Mouse (Mus musculus): ENCODE measurements around the gene Tmem56. TPM values are rescaled to one million over a fixed set of nuclear protein-coding genes. Genes with fewer than 3 reads are reported as not detected.

The Tmem56 gene
- polyA plus RNA-seq, 1 experiment from 2014 or later: 3.3 TPM

GRCm38 (mm10) chr3:121157546-121158330 lies 125.2 kb downstream of the Tmem56 start:
- no peak for ATAC-seq (replicated peaks)
- no peak overlapping the region for H3K9ac ChIP-seq (replicated peaks)
- H3K36me3 ChIP-seq: no peaks in the 10 kb centered on the region
- H3K27ac ChIP-seq (replicated peaks): peak overlapping the region; percentile 64
- peak overlapping the region; percentile 19 for H3K4me3 ChIP-seq
- peak overlapping the region; percentile 39 for H3K4me2 ChIP-seq (replicated peaks)
- H3K27me3 ChIP-seq: no peaks in the 10 kb centered on the region
- peaks cover 45% of the 10 kb centered on the region for H3K4me1 ChIP-seq
- no peaks in the 10 kb centered on the region for H3K9me3 ChIP-seq
- WGBS: 54% methylated on average over 10 of the region's 10 CpGs

GRCm38 (mm10) chr3:121156451-121157186 lies 126.3 kb downstream of the Tmem56 start:
- Histone ChIP-seq H3K9ac (replicated peaks) (0 out of 2 replicates have a peak overlapping the region, but pooled peaks have one; percentile 10), H3K27me3 (no peaks in the 10 kb centered on the region), H3K4me2 (replicated peaks) (peak overlapping the region; percentile 39), H3K4me3 (peak overlapping the region; percentile 25), H3K27ac (replicated peaks) (peak overlapping the region; percentile 83), H3K9me3 (no peaks in the 10 kb centered on the region), H3K36me3 (no peaks in the 10 kb centered on the region), H3K4me1 (peaks cover 45% of the 10 kb centered on the region)
- WGBS: 20% methylated on average over 11 of the region's 11 CpGs
- peak; percentile 63 for ATAC-seq (replicated peaks)

GRCm38 (mm10) chr3:121156043-121156442 lies 126.9 kb downstream of the Tmem56 start:
- peak overlapping the region; percentile 83 for H3K27ac ChIP-seq (replicated peaks)
- H3K27me3 ChIP-seq: no peaks in the 10 kb centered on the region
- peaks cover 45% of the 10 kb centered on the region for H3K4me1 ChIP-seq
- H3K9ac ChIP-seq (replicated peaks): 0 out of 2 replicates have a peak overlapping the region, but pooled peaks have one; percentile 10
- no peaks in the 10 kb centered on the region for H3K9me3 ChIP-seq
- H3K4me2 ChIP-seq (replicated peaks): peak overlapping the region; percentile 39
- no peaks in the 10 kb centered on the region for H3K36me3 ChIP-seq
- peak; percentile 65 for ATAC-seq (replicated peaks)
- peak overlapping the region; percentile 25 for H3K4me3 ChIP-seq
- WGBS: 4% methylated on average over 7 of the region's 7 CpGs

Other genes starting within 250 kb of the Tmem56 start
- 23.8 and 25.3 TPM in 2 replicates for gene Rwdd3, start 111.4 kb downstream of the Tmem56 start, polyA plus RNA-seq (2015; fragmentation: Nextera tagmentation; extraction: Ambion mirVana)
- gene Alg14, start 8.7 kb upstream of the Tmem56 start, polyA plus RNA-seq (2015; fragmentation: Nextera tagmentation; extraction: Ambion mirVana): 28.9 and 34.5 TPM in 2 replicates
- 645 and 663 TPM in 2 replicates for gene Cnn3, start 143.4 kb upstream of the Tmem56 start, polyA plus RNA-seq (2015; fragmentation: Nextera tagmentation; extraction: Ambion mirVana)
- gene Slc44a3, start 249.3 kb upstream of the Tmem56 start, polyA plus RNA-seq (2015; fragmentation: Nextera tagmentation; extraction: Ambion mirVana): 0.75 and 1.1 TPM in 2 replicates

Data from forebrain, embryonic 15.5 days (tissue).